Mouse (Mus musculus) ovary, postnatal 14 days (tissue): ENCODE results near the gene Tcp10c.
"Not testable (repeated sequence)": the region's sequence is repeated elsewhere in the genome, so short reads cannot be mapped to it uniquely, and the experiment has no call there.

ENCODE experiments used
- DNase-seq: peaks from one replicate; pipeline ENCODE4 v3.0.0; 2022; ENCODE audit warnings: low spot score

Gene Tcp10c

DNA sequence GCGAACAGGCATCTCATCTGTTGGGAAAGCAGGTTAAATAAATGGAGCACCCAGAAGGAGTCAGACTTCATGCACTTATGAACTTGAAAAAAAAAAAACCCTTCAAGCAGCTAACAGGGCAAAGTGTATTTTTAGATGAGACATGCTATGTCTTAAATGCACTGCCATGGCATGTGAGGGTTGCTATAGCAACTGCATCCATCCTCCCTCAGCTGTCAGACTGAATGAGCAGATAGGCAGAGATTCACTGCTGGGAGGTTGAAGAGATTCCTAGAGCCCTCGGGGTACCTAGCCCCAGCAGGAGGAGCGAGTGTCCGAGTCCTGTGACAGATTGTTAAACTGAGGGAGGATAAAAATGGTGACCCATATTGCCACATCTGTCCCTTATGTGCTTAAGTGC lies 36.6 kb downstream of the Tcp10c start:
- not testable (repeated sequence) for DNase-seq

DNA sequence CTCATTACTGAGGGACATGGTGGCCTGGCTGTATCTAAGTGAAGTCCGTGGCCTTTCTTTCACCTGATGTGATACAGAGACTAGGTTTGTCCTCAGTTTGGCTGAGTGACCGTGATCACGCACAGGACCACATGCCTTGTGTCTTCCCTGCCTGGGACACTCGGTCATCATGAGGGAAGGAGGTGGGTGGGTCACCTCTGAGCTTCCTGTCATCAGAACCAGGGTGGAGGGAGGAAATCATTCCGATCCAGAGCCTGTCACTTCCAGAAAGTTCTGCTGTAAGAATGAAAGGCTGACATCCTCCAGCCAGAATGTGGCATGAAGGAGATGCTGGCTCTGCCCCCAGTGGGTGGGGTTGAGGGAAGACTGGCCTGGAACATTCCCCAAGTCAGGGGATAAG lies 45.6 kb downstream of the Tcp10c start:
- not testable (repeated sequence) for DNase-seq

DNA sequence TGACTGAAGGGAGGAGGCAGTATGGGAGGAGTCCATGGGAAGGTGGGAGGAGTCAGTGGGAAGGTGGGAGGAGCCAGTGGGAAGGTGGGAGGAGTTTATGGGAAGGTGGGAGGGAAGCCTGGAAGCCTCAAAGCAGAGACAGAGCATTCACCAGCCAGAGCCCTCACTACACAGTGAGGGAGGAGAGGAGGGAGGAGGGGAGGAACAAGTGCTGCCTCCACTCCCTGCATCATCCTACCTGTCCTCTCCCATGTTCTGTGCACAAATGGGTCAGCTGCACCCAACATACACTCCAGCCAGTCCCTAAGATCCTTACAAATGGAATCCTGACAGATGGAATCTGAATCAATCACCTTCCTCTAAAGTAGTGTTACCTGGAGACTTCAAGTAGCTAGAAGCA lies 47.7 kb downstream of the Tcp10c start:
- DNase-seq, result not testable (repeated sequence)

DNA sequence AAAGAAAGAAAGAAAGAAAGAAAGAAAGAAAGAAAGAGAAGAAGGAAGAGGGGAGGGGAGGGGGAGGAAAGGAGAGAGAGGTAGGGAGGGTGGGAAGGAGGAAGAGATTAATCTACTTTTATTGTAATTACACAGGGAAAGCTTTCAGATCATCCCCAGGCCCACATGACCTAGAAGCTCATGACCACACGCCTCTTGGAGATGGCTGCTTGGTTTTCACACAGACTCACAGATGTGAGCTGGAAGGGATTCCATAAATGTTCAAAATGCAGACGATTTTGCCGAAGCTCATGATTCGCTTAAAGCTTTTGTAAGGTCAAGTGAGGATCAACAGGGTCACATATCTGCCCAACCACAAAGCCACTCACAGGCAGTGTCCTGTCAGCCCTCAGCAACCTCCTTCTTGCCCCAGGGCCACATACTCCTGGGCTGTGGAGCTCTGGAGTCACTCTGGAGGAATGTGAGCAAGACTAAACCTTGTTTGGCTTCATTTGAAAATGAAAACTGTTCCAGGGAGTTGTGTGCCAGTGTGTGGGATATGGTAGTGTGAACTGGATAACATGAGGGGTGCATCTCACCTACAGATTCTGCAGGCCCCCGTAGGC lies 49.3 kb downstream of the Tcp10c start:
- DNase-seq, result not testable (repeated sequence)

DNA sequence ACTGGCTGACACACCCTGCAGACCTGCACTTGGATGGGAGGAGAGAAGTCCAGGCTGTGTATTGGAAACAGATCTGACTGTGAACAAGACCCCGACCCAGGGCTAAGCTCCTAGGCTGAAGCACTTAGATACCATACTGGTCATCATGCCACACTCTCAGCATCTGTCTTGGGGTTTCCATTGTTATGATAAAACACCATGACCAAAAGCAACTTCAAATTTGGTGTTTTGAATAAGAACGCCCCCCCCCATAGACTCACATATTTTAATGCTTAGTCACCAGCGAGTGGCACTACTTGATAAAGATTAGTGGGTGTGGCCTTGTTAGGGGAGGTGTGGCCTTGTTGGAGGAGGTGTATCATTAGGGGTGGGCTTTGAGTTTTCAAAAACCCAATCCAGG lies 51.7 kb downstream of the Tcp10c start:
- DNase-seq, result not testable (repeated sequence)

DNA sequence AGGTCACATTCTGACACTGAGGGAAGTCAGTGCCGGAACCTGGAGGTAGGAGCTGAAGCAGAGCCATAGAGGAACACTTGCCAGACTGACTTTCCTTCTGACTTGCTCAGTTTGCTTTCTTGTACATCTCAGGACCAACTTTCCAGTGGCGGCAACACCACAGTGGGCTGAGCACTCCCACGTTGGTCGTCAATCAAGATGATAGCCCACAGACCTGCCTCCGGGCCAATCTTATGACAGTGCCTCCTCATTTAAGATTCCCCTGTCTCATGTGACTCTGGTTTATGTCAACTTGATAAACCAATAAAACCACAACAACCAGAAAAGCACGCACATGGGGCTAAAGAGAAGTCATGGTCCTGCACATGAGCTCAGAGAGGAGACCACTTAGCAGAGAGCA lies 52.3 kb downstream of the Tcp10c start:
- DNase-seq, result not testable (repeated sequence)

DNA sequence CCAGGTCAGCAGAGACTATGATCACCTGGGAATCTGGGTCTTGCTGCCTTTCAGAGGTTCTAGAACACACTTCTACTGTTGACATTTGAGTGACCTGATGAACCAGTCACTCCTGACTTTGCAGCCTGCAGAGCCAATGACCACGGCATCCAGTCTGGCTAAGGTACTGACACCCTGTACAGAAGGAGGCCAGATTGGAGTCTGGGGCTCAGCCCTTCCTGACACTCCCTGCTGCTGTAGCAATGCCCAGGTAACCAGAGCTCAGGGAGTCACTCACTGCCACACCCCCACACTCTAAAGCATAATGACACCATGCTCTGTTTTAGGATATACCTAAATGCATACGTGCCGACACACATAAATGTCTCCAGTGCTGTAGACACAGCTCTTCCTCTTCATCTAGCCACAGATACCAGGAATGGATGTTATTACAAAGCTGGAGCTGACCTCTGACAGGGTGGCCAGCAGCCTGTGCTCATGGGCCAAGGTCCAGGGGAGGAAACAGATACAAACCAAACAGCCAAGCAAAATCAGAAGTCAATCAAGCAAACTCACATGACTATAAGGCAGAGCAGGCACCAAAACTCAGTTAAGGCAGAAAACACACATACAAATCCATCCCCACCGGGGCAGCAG lies 53.4 kb downstream of the Tcp10c start:
- not testable (repeated sequence) for DNase-seq

DNA sequence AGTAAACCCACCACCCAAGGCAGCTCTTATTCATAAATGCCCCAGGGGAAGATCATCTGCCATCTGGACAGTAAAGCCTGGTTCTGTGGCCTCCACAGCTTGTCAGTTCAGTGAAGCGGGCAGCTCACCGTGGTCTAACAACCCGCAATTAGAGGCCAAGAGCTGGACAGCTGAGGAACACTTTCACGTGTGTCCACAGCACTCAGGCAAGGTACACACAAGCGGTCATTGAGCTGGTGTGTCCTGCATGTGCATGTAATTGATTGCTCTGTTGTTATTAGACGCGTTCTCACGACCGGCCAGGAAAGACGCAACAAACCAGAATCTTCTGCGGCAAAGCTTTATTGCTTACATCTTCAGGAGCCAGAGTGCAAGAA lies 53.9 kb downstream of the Tcp10c start:
- not testable (repeated sequence) for DNase-seq

DNA sequence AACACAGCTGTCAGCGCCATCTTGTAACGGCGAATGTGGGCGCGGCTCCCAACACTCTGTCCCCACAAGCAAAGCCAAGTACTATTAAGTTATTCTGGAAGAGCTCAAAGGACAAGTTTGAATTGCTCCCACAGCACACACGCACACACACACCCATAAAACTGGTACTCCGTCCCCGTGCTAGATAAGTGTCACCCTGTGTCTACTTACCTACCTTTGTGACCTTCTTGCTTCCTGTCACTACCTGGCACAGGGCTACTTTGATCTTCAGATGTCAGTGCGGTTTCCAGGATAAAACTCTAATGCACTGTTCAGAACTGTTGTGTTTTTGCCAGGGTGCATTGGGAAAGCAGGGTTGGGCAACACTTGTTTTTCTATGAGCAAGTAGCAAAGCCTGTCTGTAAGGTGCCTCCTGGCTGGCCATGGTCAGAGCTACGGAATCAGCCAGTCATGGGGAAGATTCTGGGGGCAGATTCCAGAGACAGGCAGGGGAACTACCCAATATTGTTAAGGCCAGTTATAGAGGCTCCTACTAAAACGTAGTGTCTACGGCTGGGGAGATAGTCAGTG lies 66.7 kb downstream of the Tcp10c start:
- DNase-seq, result not testable (repeated sequence)

DNA sequence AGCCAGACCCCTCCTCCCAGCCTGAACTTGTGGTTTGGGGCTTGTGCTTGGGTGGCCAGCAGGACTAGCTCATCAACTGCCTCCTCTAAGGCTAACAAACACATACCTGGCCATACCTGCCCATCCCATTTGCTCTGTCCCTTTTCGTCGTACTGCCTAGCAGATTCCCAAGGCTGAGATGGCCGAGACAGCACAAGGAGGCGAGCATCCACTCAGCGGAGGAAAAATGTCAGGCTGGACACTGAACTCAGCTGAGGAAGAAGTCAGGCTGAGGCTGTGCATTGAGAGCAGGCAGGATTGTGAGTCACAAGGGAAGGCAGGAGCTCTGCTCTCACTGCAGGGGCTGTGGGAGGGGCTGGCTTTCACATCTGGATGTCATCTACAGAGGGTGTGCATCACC lies 68.3 kb downstream of the Tcp10c start:
- DNase-seq, result not testable (repeated sequence)

DNA sequence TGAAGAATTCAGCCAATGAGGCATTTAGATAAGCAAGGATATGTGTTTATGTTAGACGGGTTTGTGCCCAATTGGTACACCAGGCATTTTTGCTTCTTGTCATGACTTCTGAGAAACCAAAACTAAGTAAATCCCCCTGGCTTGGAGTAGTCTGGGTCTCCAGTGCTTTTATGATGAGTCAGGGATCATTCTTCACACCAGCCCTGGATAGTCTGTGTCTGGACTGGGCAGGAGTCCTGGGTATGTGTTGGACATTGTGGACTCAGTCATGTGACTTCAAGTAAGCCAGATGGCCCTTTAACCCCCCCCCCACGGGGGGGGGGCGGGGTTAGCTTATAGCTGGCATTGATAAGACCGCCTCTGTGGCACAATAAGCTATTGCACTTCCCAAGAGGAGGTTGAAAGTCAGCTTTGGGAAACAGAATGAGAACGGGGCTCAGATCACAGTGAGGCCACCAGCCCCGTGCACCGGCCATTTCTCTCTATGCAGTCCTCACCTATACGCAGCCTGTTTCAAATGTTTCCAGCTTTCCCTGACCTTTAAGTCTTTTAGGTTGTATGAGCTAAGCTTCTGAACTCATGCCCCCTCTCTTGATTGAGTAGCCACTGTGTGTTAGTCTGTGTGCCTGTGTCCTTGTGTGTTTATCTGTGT lies 69.1 kb downstream of the Tcp10c start:
- not testable (repeated sequence) for DNase-seq

DNA sequence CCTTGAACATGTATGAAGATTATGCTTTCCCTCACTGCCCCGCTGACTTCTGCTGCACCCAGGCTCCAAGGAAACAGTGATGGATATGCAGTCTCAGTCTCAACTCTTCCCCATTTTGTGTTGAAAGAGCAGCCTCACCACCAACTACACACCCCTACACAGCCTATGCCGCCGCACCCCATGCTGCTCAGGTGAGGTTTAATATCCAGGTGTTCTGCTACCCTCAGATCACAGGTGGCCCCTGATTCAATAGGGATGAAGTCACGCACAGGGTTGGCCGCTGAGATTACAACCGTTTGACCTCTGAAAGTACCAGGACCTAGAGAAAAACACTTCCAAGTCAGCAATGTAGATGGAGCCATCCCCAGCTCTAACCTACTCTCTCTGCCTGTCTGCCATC lies 69.9 kb downstream of the Tcp10c start:
- DNase-seq, result not testable (repeated sequence)

DNA sequence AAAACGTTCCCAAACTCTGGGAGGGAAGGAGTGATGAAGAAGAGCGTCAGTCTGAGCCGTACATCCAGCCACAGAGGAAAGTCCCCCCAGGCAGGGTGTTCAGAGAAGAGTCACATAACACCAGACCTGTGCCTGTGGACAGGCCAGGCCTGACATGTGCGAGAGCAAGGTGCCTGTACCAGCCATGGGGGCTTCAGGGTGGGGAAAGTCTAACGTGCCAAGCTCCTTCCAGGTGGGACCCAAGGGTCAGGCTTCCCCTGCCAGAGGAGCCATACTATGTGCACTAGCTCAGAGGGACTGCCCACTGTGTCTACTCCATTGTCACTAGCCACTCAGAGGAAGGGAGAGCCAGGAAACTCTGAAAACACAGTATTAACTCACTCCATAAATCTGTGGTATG lies 71.3 kb downstream of the Tcp10c start:
- DNase-seq, result not testable (repeated sequence)

DNA sequence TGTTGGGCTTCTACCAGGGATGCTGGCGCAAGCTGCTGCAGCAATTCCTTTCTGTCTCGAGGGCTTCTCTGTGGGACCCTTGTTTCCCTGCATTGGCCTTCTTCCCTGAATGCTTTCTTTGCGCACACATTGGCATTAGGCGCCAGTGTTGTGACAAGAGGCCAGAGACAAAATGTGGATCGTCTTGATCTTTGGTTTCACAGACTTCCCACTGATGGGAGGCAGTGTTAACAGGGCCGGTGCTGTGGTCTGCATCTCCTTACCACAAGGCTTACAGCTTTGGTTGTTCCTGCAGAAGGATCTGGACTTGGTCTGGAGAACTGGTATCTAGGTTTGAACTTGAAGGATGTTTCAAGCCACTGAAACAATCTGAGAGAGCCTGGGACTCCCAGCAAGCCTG lies 72.1 kb downstream of the Tcp10c start:
- DNase-seq, result not testable (repeated sequence)
